Mouse (Mus musculus) embryonic fibroblast, embryonic 13.5 days (primary cell): ENCODE results near the gene B9d1.

Source experiments
- CTCF ChIP-seq: IDR thresholded peaks from 2 replicates; pipeline ENCODE4 v1.5.1; 2011; ENCODE audit warnings: mild to moderate bottlenecking, control low read depth, low read length, moderate library complexity, borderline replicate concordance; ENCODE audit not compliant: insufficient read depth
- POLR2A ChIP-seq: IDR thresholded peaks from 2 replicates; pipeline ENCODE4 v1.6.1; 2011; ENCODE audit warnings: low read depth, mild to moderate bottlenecking, control low read depth, low read length, moderate library complexity

DNA sequence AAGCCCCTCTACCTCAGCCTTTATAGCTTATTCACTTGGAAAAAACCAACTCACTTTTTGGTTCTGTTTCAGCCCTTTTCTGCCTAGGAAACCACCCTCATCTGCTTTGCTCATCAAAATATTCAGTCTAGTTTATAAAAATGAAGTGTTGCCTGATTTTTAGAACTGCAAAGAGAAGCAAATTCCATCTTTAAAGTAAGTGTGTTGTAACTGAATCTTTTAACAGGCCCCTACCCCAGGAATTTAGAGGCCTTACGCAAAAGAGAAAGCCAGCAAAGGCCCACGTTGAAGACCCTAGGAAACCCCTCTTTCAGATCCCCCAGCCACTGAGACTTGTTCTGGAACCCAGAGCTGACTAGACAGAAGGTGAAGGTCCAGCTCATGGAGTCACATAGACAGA is 40.9 kb upstream of the B9d1 start:
- TF ChIP-seq CTCF (no peak), POLR2A (no peak)
